Mouse (Mus musculus) stomach, embryonic 16.5 days (tissue): Measurements from ENCODE around the gene Aff1. TPM values are rescaled to one million over a fixed set of nuclear protein-coding genes. Genes with fewer than 3 reads are reported as not detected.
A peak's percentile ranks its signal among the peaks of the same experiment; 100 is the strongest.

Source experiments
- ATAC-seq: fragments of 200-750 bp; cut with Nextera tagmentation; 2 replicates; pipeline ENCODE4 v1.8.0; 2017; ENCODE audit warnings: moderate number of reproducible peaks, moderate TSS enrichment; ENCODE audit not compliant: insufficient read depth, low FRiP score
- H3K27ac ChIP-seq: fragments of 300-500 bp; sonication (generic); 2 replicates; pipeline ENCODE4 v1.5.1; 2014; ENCODE audit warnings: low read length
- H3K27me3 ChIP-seq: fragments of 300-500 bp; sonication (generic); 2 replicates; pipeline ENCODE4 v1.6.1; 2014; ENCODE audit warnings: low read length, control low read depth, mixed read lengths; ENCODE audit not compliant: control insufficient read depth, insufficient read depth
- H3K36me3 ChIP-seq: fragments of 300-500 bp; sonication (generic); 2 replicates; pipeline ENCODE4 v1.6.1; 2014; ENCODE audit warnings: low read length; ENCODE audit not compliant: control insufficient read depth, insufficient read depth
- H3K4me1 ChIP-seq: fragments of 300-500 bp; sonication (generic); 2 replicates; pipeline ENCODE4 v1.6.1; 2014; ENCODE audit warnings: low read length, control low read depth, mixed read lengths; ENCODE audit not compliant: control insufficient read depth, insufficient read depth
- H3K4me2 ChIP-seq: fragments of 300-500 bp; sonication (generic); 2 replicates; pipeline ENCODE4 v1.6.1; 2014; ENCODE audit warnings: low read depth, low read length, mixed read lengths
- H3K4me3 ChIP-seq: fragments of 300-500 bp; sonication (generic); replicated peaks from 2 replicates; pipeline ENCODE4 v1.5.1; 2014; ENCODE audit warnings: mild to moderate bottlenecking, low read length
- H3K9ac ChIP-seq: fragments of 300-500 bp; sonication (generic); 2 replicates; pipeline ENCODE4 v1.6.1; 2014; ENCODE audit warnings: low read length
- H3K9me3 ChIP-seq: fragments of 300-500 bp; sonication (generic); replicated peaks from 2 replicates; pipeline ENCODE4 v1.6.1; 2016; ENCODE audit warnings: low read length, control low read depth; ENCODE audit not compliant: control insufficient read depth
- WGBS: fragments of 180-500 bp; shearing (Covaris S2); extraction: QIAGEN DNeasy Blood & Tissue Kit; methylation state at CpG from one replicate; pipeline ENCODE4 v1.1.7; 2014; 5-methylcytosine and 5-hydroxymethylcytosine counted together
- polyA plus RNA-seq: library from polyadenylated mRNA; unstranded; fragments of >200 nt; fragmentation: Nextera tagmentation; extraction: Ambion mirVana; gene quantifications from 2 replicates; pipeline ENCODE4 v1.2.1, GENCODE M21; 2015

Gene Aff1
- polyA plus RNA-seq, 1 experiment from 2014 or later: 6.8 TPM

- H3K27ac ChIP-seq: peak overlapping the region; percentile 80
These were observed 45.3 kb downstream of the Aff1 start for GRCm38 (mm10) chr5:103737208-103738066.

GRCm38 (mm10) chr5:103738509-103738908 is 46.3 kb downstream of the Aff1 start:
- no peak for ATAC-seq
- H3K27ac ChIP-seq: peak overlapping the region; percentile 47
- 57% methylated on average over 5 of the region's 5 CpGs for WGBS
- no peak overlapping the region for H3K4me2 ChIP-seq
- no peak overlapping the region for H3K4me3 ChIP-seq
- no peaks in the 10 kb centered on the region for H3K36me3 ChIP-seq
- no peaks in the 10 kb centered on the region for H3K9me3 ChIP-seq
- H3K9ac ChIP-seq: no peak overlapping the region
- peaks cover 6% of the 10 kb centered on the region for H3K4me1 ChIP-seq
- no peaks in the 10 kb centered on the region for H3K27me3 ChIP-seq

More at GRCm38 (mm10) chr5:103737208-103738066, 45.3 kb downstream of the Aff1 start:
- Histone ChIP-seq H3K9me3 (no peaks in the 10 kb centered on the region), H3K9ac (no peak overlapping the region), H3K4me3 (no peak overlapping the region), H3K36me3 (no peaks in the 10 kb centered on the region), H3K27me3 (no peaks in the 10 kb centered on the region), H3K4me2 (no peak overlapping the region), H3K4me1 (peaks cover 6% of the 10 kb centered on the region)
- 63% methylated on average over 26 of the region's 26 CpGs for WGBS
- peak; percentile 80 for ATAC-seq

- no peak for ATAC-seq
- H3K36me3 ChIP-seq: no peaks in the 10 kb centered on the region
- no peak overlapping the region for H3K9ac ChIP-seq
- no peak overlapping the region for H3K27ac ChIP-seq
- no peak overlapping the region for H3K4me3 ChIP-seq
- H3K4me1 ChIP-seq: peaks cover 6% of the 10 kb centered on the region
- 87% methylated on average over 5 of the region's 5 CpGs for WGBS
- H3K27me3 ChIP-seq: no peaks in the 10 kb centered on the region
- no peak overlapping the region for H3K4me2 ChIP-seq
- H3K9me3 ChIP-seq: no peaks in the 10 kb centered on the region
These were observed 47.0 kb downstream of the Aff1 start for GRCm38 (mm10) chr5:103739163-103739562.

- ATAC-seq: no peak
- Histone ChIP-seq H3K4me2 (no peak overlapping the region), H3K9ac (no peak overlapping the region), H3K4me3 (no peak overlapping the region), H3K4me1 (peaks cover 6% of the 10 kb centered on the region), H3K36me3 (no peaks in the 10 kb centered on the region), H3K27me3 (no peaks in the 10 kb centered on the region), H3K27ac (no peak overlapping the region), H3K9me3 (no peaks in the 10 kb centered on the region)
- WGBS: 62% methylated on average over 5 of the region's 5 CpGs
These were observed 48.1 kb downstream of the Aff1 start for GRCm38 (mm10) chr5:103740093-103740902.

- H3K4me2 ChIP-seq: no peak overlapping the region
- H3K36me3 ChIP-seq: no peaks in the 10 kb centered on the region
- WGBS: 51% methylated on average over 1 of the region's 1 CpGs
- H3K9me3 ChIP-seq: no peaks in the 10 kb centered on the region
- no peak overlapping the region for H3K4me3 ChIP-seq
- peaks cover 6% of the 10 kb centered on the region for H3K4me1 ChIP-seq
- H3K27ac ChIP-seq: no peak overlapping the region
- no peak for ATAC-seq
- no peak overlapping the region for H3K9ac ChIP-seq
- no peaks in the 10 kb centered on the region for H3K27me3 ChIP-seq
These were observed 48.7 kb downstream of the Aff1 start for GRCm38 (mm10) chr5:103740903-103741246.

GRCm38 (mm10) chr5:103741443-103741842 is 49.3 kb downstream of the Aff1 start:
- Histone ChIP-seq H3K4me1 (peaks cover 4% of the 10 kb centered on the region), H3K27ac (no peak overlapping the region), H3K4me3 (no peak overlapping the region), H3K4me2 (no peak overlapping the region), H3K27me3 (no peaks in the 10 kb centered on the region), H3K36me3 (no peaks in the 10 kb centered on the region), H3K9ac (no peak overlapping the region), H3K9me3 (0 out of 2 replicates have a peak, but pooled peaks cover 4% of the 10 kb centered on the region)
- WGBS: 64% methylated on average over 1 of the region's 1 CpGs
- no peak for ATAC-seq

GRCm38 (mm10) chr5:103741992-103742391 is 49.8 kb downstream of the Aff1 start:
- Histone ChIP-seq H3K9ac (no peak overlapping the region), H3K27me3 (no peaks in the 10 kb centered on the region), H3K27ac (no peak overlapping the region), H3K4me2 (no peak overlapping the region), H3K36me3 (no peaks in the 10 kb centered on the region), H3K4me3 (no peak overlapping the region), H3K4me1 (peaks cover 4% of the 10 kb centered on the region), H3K9me3 (0 out of 2 replicates have a peak, but pooled peaks cover 6% of the 10 kb centered on the region)
- 64% methylated on average over 2 of the region's 2 CpGs for WGBS
- peak; percentile 72; the same call in 1 of the 2 replicates for ATAC-seq

- Histone ChIP-seq H3K4me1 (no peaks in the 10 kb centered on the region), H3K9me3 (0 out of 2 replicates have a peak, but pooled peaks cover 6% of the 10 kb centered on the region), H3K4me3 (no peak overlapping the region), H3K9ac (no peak overlapping the region), H3K27me3 (no peaks in the 10 kb centered on the region), H3K4me2 (no peak overlapping the region), H3K27ac (no peak overlapping the region), H3K36me3 (no peaks in the 10 kb centered on the region)
- ATAC-seq: peak; percentile 53; the same call in 1 of the 2 replicates
- WGBS: 51% methylated on average over 6 of the region's 6 CpGs
These were observed 52.4 kb downstream of the Aff1 start for GRCm38 (mm10) chr5:103744531-103744930.

- Histone ChIP-seq H3K36me3 (no peaks in the 10 kb centered on the region), H3K4me3 (no peak overlapping the region), H3K4me2 (no peak overlapping the region), H3K27ac (no peak overlapping the region), H3K27me3 (no peaks in the 10 kb centered on the region), H3K9me3 (0 out of 2 replicates have a peak, but pooled peaks cover 6% of the 10 kb centered on the region), H3K4me1 (no peaks in the 10 kb centered on the region), H3K9ac (no peak overlapping the region)
- no peak for ATAC-seq
- WGBS: 68% methylated on average over 1 of the region's 1 CpGs
These were observed 53.5 kb downstream of the Aff1 start for GRCm38 (mm10) chr5:103745635-103746034.
